Mouse (Mus musculus): Measurements from ENCODE around the gene Omt2b. TPM values are rescaled to one million over a fixed set of nuclear protein-coding genes. Genes with fewer than 3 reads are reported as not detected.
"Not testable (repeated sequence)": the region's sequence is repeated elsewhere in the genome, so short reads cannot be mapped to it uniquely, and the experiment has no call there.

Gene Omt2b
- total RNA-seq, 2 experiments from 2014 or later, result not detected

- DNase-seq (ENCODE audit: low spot score in 2 of 2), result no peak
These were observed 24.3 kb downstream of the Omt2b start for GRCm38 (mm10) chr9:78351504-78352220.

- DNase-seq (ENCODE audit: low spot score in 2 of 2), result no peak
These were observed 27.5 kb downstream of the Omt2b start for GRCm38 (mm10) chr9:78354665-78355578.

GRCm38 (mm10) chr9:78355611-78356010, 28.2 kb downstream of the Omt2b start, which contains the start of gene Gsta2:
TSS of gene Gsta2 (minus strand) at chr9:78355788.
- DNase-seq (ENCODE audit: low spot score in 2 of 2), result no peak

- peak; percentile 53 to 68 for DNase-seq (ENCODE audit: low spot score in 2 of 2)
These were observed 30.7 kb downstream of the Omt2b start for GRCm38 (mm10) chr9:78358053-78358452.

GRCm38 (mm10) chr9:78359750-78360483, 32.5 kb downstream of the Omt2b start:
- DNase-seq (ENCODE audit: low spot score in 2 of 2), result no peak

GRCm38 (mm10) chr9:78360484-78360872, 33.1 kb downstream of the Omt2b start:
- DNase-seq (ENCODE audit: low spot score in 2 of 2), result no peak

DNA sequence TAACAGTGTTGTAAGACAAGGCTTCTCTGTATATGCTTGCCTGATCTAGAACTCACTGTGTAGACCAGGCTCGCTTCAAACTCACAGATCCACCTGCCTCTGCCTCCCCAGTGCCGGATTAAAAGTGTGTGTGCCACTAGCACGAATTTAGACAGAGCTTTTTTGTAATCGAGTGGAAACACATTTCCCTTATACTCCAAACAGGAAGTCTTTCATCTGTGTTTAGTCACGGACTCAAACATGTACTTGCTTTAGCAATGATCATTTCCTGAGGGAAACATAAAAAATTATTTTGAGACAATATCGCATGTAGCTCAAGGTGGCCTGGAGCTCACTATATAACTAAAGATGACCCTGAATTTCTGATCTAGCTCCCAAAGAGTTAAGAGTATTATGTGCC, 36.0 kb downstream of the Omt2b start:
- DNase-seq (ENCODE audit: low spot score in 2 of 2), result no peak

GRCm38 (mm10) chr9:78364701-78365100, 37.3 kb downstream of the Omt2b start:
- no peak for DNase-seq (ENCODE audit: low spot score in 2 of 2)

DNA sequence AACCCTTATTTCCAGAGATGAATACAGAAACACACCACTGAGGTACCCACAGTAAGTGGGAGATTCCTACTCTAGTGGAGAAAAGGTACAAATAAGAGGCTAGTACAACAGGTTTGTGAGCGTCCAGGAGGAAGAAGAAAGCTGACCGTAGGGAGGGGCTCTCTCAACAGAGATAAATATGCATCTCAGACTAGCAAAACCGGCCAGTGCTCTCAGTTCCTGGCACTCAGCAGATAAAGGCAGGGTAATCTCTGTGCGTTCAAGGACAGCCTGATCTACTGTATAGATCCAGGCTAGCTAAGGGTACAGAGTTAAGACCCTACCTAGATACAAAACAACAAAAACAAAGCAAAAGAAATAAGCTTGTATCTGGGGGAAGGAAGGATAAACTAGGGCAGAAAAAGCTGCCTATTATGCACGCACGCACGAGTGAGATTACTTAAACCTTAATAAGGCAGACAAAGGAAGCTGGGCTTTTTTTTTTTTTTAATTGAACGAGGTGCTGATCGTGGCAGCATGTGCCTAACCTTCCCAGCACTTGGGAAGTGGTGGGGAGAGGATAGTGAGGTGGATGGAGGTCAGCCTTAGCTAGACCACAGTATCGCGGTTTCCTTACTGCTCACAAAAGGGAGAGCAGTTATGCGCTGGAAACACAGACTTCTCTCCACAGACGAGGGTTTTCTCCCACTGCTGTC, 38.6 kb downstream of the Omt2b start:
- no peak for DNase-seq (ENCODE audit: low spot score in 2 of 2)

- not testable (repeated sequence) for DNase-seq (ENCODE audit: low spot score in 2 of 2)
These were observed 40.6 kb downstream of the Omt2b start, which contains the start of gene Dppa5a for GRCm38 (mm10) chr9:78367959-78368358. TSS of gene Dppa5a (minus strand) at chr9:78368177.

DNA sequence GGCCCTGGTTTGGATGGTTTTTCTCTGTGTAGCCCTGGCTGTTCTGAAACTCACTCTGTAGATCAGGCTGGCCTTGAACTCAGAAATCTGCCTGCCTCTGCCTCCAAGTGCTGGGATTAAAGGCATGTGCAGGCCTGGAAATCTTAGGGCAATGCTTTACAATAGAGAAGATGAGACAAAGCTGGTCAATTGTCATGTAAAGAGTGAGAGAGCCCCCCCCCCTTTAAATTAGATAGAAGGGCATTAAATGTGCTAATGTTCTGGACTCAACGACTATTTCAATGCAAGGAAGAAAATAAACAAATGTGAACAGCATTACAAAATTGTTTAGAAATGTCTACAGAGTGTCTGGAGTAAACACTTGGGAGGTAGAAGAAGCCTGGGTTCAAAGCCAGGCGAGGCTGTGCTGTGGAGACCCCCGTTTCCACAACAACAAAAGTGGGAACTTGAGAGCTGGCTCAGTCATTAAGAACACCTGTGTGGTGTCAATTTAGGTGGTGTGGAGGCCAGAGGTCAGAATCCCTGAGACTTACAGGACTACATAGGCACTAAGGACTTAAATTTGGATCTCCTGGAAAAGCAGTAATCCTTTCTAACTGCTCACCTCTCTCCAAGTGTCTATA, 41.4 kb downstream of the Omt2b start:
- DNase-seq (ENCODE audit: low spot score in 2 of 2), result no peak

- DNase-seq (ENCODE audit: low spot score in 2 of 2), result no peak
These were observed 42.0 kb downstream of the Omt2b start for GRCm38 (mm10) chr9:78369349-78369748.

GRCm38 (mm10) chr9:78369786-78370185, 42.4 kb downstream of the Omt2b start:
- no peak for DNase-seq (ENCODE audit: low spot score in 2 of 2)

DNA sequence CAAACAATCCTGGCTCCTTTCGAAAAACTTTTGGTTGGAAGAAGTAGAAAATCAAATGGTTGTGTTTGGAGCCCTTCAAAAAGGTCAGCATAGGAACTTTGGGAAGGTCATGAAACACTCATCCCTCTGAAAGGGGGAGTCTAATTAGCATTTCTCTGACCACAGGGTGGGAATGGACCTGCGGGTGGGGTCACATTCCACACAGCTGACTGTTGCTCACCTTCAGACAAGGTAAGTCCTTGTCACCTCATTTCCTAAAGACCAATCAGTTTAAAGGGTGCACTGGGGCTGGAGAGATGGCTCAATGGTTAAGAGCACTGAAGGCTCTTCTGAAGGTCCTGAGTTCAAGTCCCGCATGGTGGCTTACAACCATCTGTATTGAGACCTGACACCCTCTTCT, 44.1 kb downstream of the Omt2b start:
- no peak for DNase-seq (ENCODE audit: low spot score in 2 of 2)

- no peak for DNase-seq (ENCODE audit: low spot score in 2 of 2)
These were observed 45.6 kb downstream of the Omt2b start for GRCm38 (mm10) chr9:78372827-78373504.

GRCm38 (mm10) chr9:78374397-78374796, 47.0 kb downstream of the Omt2b start:
- no peak for DNase-seq (ENCODE audit: low spot score in 2 of 2)

GRCm38 (mm10) chr9:78374885-78375389, 47.5 kb downstream of the Omt2b start:
- DNase-seq (ENCODE audit: low spot score in 2 of 2), result no peak

DNA sequence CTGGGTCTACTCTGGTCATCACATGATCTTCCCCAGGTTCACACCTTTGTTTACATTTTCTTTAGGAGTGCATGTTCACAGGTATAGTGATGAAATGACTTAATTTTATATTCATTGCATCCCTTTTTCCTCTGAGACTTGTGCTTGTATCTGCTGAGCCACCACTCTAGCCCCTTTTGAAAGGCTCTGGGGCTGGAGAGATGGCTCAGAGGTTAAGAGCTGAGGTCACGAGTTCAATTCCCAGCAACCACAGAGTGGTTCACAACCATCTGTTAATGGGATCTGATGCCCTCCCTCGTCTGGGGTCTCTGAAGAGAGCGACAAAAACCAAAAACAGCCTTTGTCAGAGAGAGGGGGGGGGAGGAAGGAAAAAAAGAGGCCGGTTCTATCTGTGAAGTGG, 48.1 kb downstream of the Omt2b start:
- no peak for DNase-seq (ENCODE audit: low spot score in 2 of 2)

GRCm38 (mm10) chr9:78377546-78377945, 50.2 kb downstream of the Omt2b start:
- DNase-seq (ENCODE audit: low spot score in 2 of 2), result no peak

All from adrenal gland, adult 18-20 months (tissue).